Comparison of ENCODE assay signal across 22 mouse cellular contexts in the genomic region with DNA sequence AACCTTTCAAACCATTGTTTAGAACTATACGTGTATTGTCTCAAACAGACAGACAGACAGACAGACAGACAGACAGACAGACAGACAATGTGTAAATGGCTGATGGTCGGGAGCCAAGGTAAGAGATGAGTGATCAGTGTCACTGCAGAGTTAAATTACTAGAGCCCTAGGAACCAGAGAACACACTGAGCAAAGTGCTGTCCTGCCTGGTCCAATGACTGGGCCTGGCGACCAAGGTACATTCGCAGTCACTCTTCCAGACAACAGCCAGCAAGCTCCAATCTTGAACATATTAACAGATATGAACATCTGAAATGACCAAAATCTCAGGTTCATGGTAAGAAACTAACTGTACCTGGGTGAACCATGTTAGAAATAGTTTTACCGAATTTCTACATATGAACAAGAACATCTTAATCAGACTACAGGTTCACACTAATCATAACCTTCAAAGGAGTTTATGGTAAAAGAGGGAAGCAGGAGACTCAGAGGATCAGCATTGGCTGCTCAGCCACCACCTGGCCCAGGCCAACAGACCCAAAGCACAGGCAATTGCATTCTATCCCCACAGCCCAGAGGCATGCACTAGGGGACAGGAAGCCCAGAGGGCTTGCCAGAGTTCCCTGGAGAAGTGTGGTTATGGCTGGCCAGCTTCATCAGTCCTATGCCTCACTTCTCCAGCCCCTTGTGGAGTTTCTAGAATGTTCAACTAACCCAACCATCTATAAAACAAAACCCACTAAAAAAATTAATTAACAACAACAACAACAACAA.
"Had no signal": no experiment of that assay in that cellular context is flagged by ENCODE, and none has a peak within 500 bp of the region (broad histone marks: within the 10 kb centered on the region; RNA-seq: fewer than 3 reads in every experiment).

No protein-coding gene starts in this region.

- DNase-seq: kidney, adult 8-10 months; layer of hippocampus, postnatal 36 days; liver; lung, adult 2 months; lung, postnatal 14 days; lung, postnatal 4 days; right cerebral cortex, adult 18-20 months; right cerebral cortex, postnatal 14 days; spleen, adult 18-20 months; thymus, postnatal 25 days had no signal

- H3K27ac ChIP-seq: kidney, postnatal 0 days; left cerebral cortex, adult 2 months; limb, embryonic 13.5 days; liver, embryonic 12.5 days; liver, embryonic 15.5 days; midbrain, embryonic 12.5 days; midbrain, embryonic 15.5 days; neural tube, embryonic 12.5 days; neural tube, embryonic 15.5 days; stomach, embryonic 15.5 days had no signal

- H3K4me1 ChIP-seq: midbrain, embryonic 15.5 days; neural tube, embryonic 12.5 days had no signal

- H3K27me3 ChIP-seq: limb, embryonic 13.5 days; liver, embryonic 12.5 days; liver, embryonic 15.5 days; midbrain, embryonic 12.5 days; midbrain, embryonic 15.5 days; neural tube, embryonic 12.5 days; neural tube, embryonic 15.5 days; stomach, embryonic 15.5 days had no signal

- ATAC-seq: inflammation-experienced regulatory T-cells, adult 6 months; intestine, embryonic 16.5 days; liver, embryonic 12.5 days; midbrain, embryonic 15.5 days had no signal

- H3K4me2 ChIP-seq: limb, embryonic 13.5 days; liver, embryonic 12.5 days; liver, embryonic 15.5 days; midbrain, embryonic 12.5 days; midbrain, embryonic 15.5 days; neural tube, embryonic 12.5 days; neural tube, embryonic 15.5 days; stomach, embryonic 15.5 days had no signal

- H3K4me3 ChIP-seq: left cerebral cortex, adult 2 months; limb, embryonic 13.5 days; liver, embryonic 12.5 days; liver, embryonic 15.5 days; midbrain, embryonic 12.5 days; midbrain, embryonic 15.5 days; neural tube, embryonic 12.5 days; neural tube, embryonic 15.5 days; stomach, embryonic 15.5 days had no signal

- H3K9ac ChIP-seq: limb, embryonic 13.5 days; liver, embryonic 12.5 days; liver, embryonic 15.5 days; midbrain, embryonic 12.5 days; midbrain, embryonic 15.5 days; neural tube, embryonic 12.5 days; neural tube, embryonic 15.5 days; stomach, embryonic 15.5 days had no signal

- H3K36me3 ChIP-seq: limb, embryonic 13.5 days; liver, embryonic 12.5 days; liver, embryonic 15.5 days; midbrain, embryonic 12.5 days; midbrain, embryonic 15.5 days; neural tube, embryonic 12.5 days; neural tube, embryonic 15.5 days; stomach, embryonic 15.5 days had no signal

- H3K9me3 ChIP-seq: limb, embryonic 13.5 days; liver, embryonic 12.5 days; liver, embryonic 15.5 days; midbrain, embryonic 12.5 days; midbrain, embryonic 15.5 days; neural tube, embryonic 12.5 days; neural tube, embryonic 15.5 days; stomach, embryonic 15.5 days had no signal
